ENCODE assay signal across 8 mouse cellular contexts in genomic region chr2:74965384-74966060, GRCm38 (mm10).
DNase-seq lines count a peak whose midpoint lies in the region; ATAC-seq lines count a peak whose summit lies in the region.

No protein-coding gene starts in this region.

- no peaks in the 10 kb centered on the region for H3K36me3 ChIP-seq in kidney, embryonic 14.5 days (ENCODE audit: control insufficient read depth, insufficient read depth, low read length)
- no peaks in the 10 kb centered on the region for H3K36me3 ChIP-seq in embryonic facial prominence, embryonic 14.5 days (ENCODE audit: control insufficient read depth, insufficient read depth, low read length)
- H3K36me3 ChIP-seq in heart, embryonic 13.5 days: no peaks in the 10 kb centered on the region

- 20% methylated on average over 18 of the region's 18 CpGs for WGBS in kidney, embryonic 14.5 days
- WGBS in embryonic facial prominence, embryonic 14.5 days: 27% methylated on average over 18 of the region's 18 CpGs
- 28% methylated on average over 18 of the region's 18 CpGs for WGBS in heart, embryonic 13.5 days

- H3K4me3 ChIP-seq in kidney, embryonic 14.5 days (ENCODE audit: low read length): no peak overlapping the region; the same call in 1 of the 2 replicates
- no peak overlapping the region for H3K4me3 ChIP-seq in embryonic facial prominence, embryonic 14.5 days (ENCODE audit: low read depth, low read length)
- no peak overlapping the region for H3K4me3 ChIP-seq in heart, embryonic 13.5 days

- H3K9me3 ChIP-seq in kidney, embryonic 14.5 days (ENCODE audit: control insufficient read depth, low read length): no peaks in the 10 kb centered on the region
- H3K9me3 ChIP-seq in embryonic facial prominence, embryonic 14.5 days (ENCODE audit: control insufficient read depth, low read length): no peaks in the 10 kb centered on the region
- no peaks in the 10 kb centered on the region for H3K9me3 ChIP-seq in heart, embryonic 13.5 days

- peak; percentile 84 for ATAC-seq in kidney, embryonic 14.5 days (ENCODE audit: low FRiP score, low TSS enrichment)
- ATAC-seq in embryonic facial prominence, embryonic 14.5 days (ENCODE audit: low read depth): peak; percentile 85
- no peak for ATAC-seq in heart, embryonic 13.5 days (ENCODE audit: extremely low read depth, insufficient number of reproducible peaks, low FRiP score, low TSS enrichment)
- no peak for ATAC-seq in erythroblast, adult 5-6 weeks (replicated peaks; ENCODE audit: low FRiP score, poor library complexity, severe bottlenecking)

- peak overlapping the region; percentile 31 for H3K4me2 ChIP-seq in kidney, embryonic 14.5 days (replicated peaks; ENCODE audit: low read depth, low read length)
- H3K4me2 ChIP-seq in embryonic facial prominence, embryonic 14.5 days (ENCODE audit: low read depth, low read length): peak overlapping the region; percentile 21
- H3K4me2 ChIP-seq in heart, embryonic 13.5 days: peak overlapping the region; percentile 27

- peak overlapping the region; percentile 51; the same call in 1 of the 2 replicates for H3K27ac ChIP-seq in kidney, embryonic 14.5 days (ENCODE audit: low read depth, low read length)
- H3K27ac ChIP-seq in embryonic facial prominence, embryonic 14.5 days (replicated peaks; ENCODE audit: low read depth, low read length): peak overlapping the region; percentile 30
- no peak overlapping the region for H3K27ac ChIP-seq in heart, embryonic 13.5 days (replicated peaks)

- 0 out of 2 replicates have a peak, but pooled peaks cover 3% of the 10 kb centered on the region for H3K4me1 ChIP-seq in kidney, embryonic 14.5 days (ENCODE audit: control insufficient read depth, insufficient read depth, low read length)
- H3K4me1 ChIP-seq in embryonic facial prominence, embryonic 14.5 days (ENCODE audit: control insufficient read depth, insufficient read depth, low read length): peaks cover 7% of the 10 kb centered on the region
- H3K4me1 ChIP-seq in heart, embryonic 13.5 days: peaks cover 6% of the 10 kb centered on the region

- H3K27me3 ChIP-seq in kidney, embryonic 14.5 days (ENCODE audit: control insufficient read depth, insufficient read depth, low read length): no peaks in the 10 kb centered on the region
- H3K27me3 ChIP-seq in embryonic facial prominence, embryonic 14.5 days (replicated peaks; ENCODE audit: control insufficient read depth, insufficient read depth, low read length): peaks cover 5% of the 10 kb centered on the region; the same call in 1 of the 2 replicates
- H3K27me3 ChIP-seq in heart, embryonic 13.5 days (replicated peaks): peaks cover 23% of the 10 kb centered on the region

- no peak overlapping the region for H3K9ac ChIP-seq in kidney, embryonic 14.5 days (ENCODE audit: low read depth, low read length)
- no peak overlapping the region for H3K9ac ChIP-seq in embryonic facial prominence, embryonic 14.5 days (ENCODE audit: low read depth, low read length)
- H3K9ac ChIP-seq in heart, embryonic 13.5 days: no peak overlapping the region

- no peak for DNase-seq in kidney, adult 8-10 months
- DNase-seq in embryonic facial prominence, embryonic 14.5 days (ENCODE audit: low spot score): peak; percentile 89
- peak; percentile 64 to 75 for DNase-seq in kidney, postnatal 4 days
- DNase-seq in neural tube, embryonic 10.5 days (ENCODE audit: extremely low spot score, low spot score): peak; percentile 67
- no peak for DNase-seq in spleen, adult 18-20 months

Comparison
In these comparisons a context has a peak if more than half of its experiments do, and no peak if none do; other contexts are left out.
1. DNase-seq: peak in embryonic facial prominence, embryonic 14.5 days (single experiment), kidney, postnatal 4 days (2 of 2) and neural tube, embryonic 10.5 days (single experiment); none in kidney, adult 8-10 months (0 of 2) and spleen, adult 18-20 months (0 of 2).
2. ATAC-seq: peak in kidney, embryonic 14.5 days (single experiment) and embryonic facial prominence, embryonic 14.5 days (single experiment); none in heart, embryonic 13.5 days (single experiment) and erythroblast, adult 5-6 weeks (single experiment).
3. Peak in every context shown above with its lines, with median percentiles within 50 percentile points of each other: H3K4me2 ChIP-seq.